Mouse (Mus musculus): ENCODE data around the gene Sdhd. TPM values are rescaled to one million over a fixed set of nuclear protein-coding genes. Genes with fewer than 3 reads are reported as not detected.

Gene Sdhd
- polyA plus RNA-seq (2017; shearing (Covaris generic)) = 101 TPM

DNA sequence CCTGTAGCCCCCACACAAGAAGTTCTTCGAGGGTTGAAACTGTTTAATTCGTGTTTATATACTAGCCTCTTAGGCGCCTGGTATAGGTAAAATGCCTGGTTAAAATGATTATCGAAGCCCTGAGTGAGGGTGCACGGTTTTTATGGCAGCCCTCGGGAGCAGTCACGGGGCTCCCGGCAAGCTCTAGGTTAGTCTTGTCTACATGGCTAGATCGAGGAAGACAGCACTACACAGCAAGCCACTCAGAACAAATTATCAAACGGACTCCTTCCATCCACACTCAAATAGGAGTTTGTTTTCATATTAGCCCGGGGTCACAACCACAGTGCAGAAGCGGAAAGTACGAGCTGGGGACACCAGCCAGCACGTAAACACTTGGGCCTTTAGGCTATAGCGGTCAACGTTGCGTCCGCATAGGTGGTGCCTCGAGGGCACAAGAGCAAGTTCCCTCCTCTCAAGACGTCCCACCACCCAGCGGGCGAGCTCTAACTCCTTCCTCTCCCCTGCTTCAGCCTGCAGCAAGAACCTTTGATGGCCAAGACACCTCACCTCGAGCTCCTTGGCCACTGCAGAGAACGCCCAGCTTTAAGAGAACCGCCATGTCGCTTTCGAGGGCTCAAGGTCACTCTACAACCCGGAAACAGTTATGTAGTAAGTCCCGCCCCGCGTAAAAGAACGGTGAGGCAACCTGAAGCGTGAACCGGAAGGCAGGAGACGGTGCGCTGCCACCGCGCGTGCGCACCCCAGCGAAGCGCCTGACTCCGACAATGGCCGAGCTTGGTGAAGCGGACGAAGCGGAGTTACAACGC lies at the start of gene Sdhd, which contains the start of gene Timm8b:
Gene Sdhd (minus strand): TSS at position 624 of the 809 bp plus-strand sequence.
Gene Timm8b (plus strand): TSS at position 722 of the 809 bp plus-strand sequence.

GRCm38 (mm10) chr9:50616766-50617603 lies 13.4 kb upstream of the Sdhd start, which contains the start of the genes Pih1d2 and Nkapd1:
Gene Pih1d2, plus strand, starts transcription at chr9:50617321.
Gene Nkapd1, minus strand, starts transcription at chr9:50617464.

DNA sequence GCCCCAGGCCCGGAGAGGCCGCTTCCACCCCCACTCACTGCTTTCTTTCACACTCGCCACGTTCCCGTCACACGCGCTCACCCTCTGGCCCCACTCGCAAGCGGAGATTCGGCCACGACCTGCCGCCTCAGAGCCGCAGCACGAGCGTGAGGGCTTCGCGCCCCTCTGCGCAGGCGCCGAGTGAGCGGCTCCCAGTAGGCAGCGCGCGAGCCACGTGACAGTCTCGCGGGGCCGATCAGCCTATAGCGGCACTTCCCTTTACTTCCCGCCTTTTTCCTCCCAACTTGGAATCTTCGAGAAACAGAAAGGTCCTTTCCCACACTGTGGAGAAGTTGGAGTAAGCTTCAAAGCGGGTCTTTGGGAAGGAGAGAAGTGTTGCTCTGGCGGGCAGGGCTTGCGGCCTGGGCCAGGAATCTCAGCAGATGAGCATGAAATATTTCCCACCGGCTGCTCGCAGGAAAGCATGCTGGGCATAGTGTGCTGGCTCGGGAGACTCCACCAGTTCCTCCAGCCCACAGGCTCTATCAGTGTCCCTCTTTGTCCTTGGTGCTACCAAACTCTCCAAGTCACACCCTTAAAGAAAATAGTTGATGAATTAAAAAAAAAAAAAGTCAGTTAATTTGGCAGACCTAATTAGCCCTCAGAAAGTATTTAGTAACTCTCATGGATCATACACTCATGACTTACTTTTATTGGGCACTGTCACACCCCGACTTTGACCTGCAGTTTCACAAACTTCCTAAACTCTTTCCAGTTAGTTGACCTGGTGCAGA lies 42.3 kb downstream of the Sdhd start, which contains the start of gene Tex12:
Gene Tex12 (minus strand): TSS at position 181 of the 773 bp plus-strand sequence.

GRCm38 (mm10) chr9:50555094-50555446 lies 48.5 kb downstream of the Sdhd start, which contains the start of gene Bco2:
Gene Bco2, minus strand, starts transcription at chr9:50555181.

DNA sequence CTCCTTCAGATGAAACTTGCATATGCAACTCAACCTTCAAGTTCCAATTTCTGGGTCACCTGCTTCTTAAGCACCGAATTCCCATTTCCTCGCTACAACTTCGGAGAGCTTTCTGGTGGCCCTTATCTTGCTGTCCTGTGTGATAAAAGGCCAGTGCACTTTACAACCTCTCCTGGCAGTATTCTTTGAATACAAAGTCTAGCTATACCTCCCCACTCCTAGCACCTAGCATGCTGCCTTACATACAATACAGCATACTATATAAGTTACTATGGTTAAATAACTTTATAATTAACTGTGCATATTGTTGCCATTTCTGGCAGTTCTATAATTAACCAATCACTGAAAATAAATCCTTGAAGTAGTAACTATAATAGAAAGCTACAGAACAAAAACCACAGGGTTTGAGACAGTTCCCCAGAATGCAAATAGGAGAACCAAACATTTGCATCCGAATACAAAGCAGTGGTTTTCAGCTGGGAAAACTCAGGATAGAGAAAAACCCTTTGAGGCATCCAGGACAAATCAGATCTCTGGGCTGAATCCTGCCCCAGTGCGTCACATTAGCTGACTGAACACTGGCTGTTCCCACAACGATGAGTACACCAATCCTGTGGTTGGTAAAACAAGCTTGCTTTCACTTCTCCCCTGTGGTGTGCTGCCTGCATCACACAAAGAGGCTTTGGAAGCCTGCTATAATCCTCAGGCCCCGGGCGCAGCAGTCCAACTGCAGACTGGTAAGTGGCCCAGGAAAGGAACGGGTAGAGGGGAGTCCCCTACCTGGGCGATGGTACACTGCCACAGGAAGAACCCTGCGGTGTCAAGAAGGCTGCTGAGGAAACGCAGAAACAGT lies 49.1 kb downstream of the Sdhd start, which contains the start of gene Il18:
Gene Il18 (plus strand): TSS at position 587 of the 853 bp plus-strand sequence.

Other genes with a start within 250 kb of the Sdhd start
- gene Plet1, start 109.3 kb downstream of the Sdhd start, polyA plus RNA-seq (2017; shearing (Covaris generic)) = not detected
- gene Pts, start 75.1 kb downstream of the Sdhd start, polyA plus RNA-seq (2017; shearing (Covaris generic)) = 42.5 TPM
- 3.3 TPM for gene Il18, start 49.0 kb downstream of the Sdhd start, polyA plus RNA-seq (2017; shearing (Covaris generic))
- 0.18 TPM for gene Bco2, start 48.6 kb downstream of the Sdhd start, polyA plus RNA-seq (2017; shearing (Covaris generic))
- gene Tex12, start 42.5 kb downstream of the Sdhd start, polyA plus RNA-seq (2017; shearing (Covaris generic)) = not detected
- 61.0 TPM for gene Timm8b, start 98 bp upstream of the Sdhd start, polyA plus RNA-seq (2017; shearing (Covaris generic))
- gene Pih1d2, start 13.5 kb upstream of the Sdhd start, polyA plus RNA-seq (2017; shearing (Covaris generic)) = 2.7 TPM
- 27.3 TPM for gene Nkapd1, start 13.7 kb upstream of the Sdhd start, polyA plus RNA-seq (2017; shearing (Covaris generic))
- 33.5 TPM for gene Dlat, start 56.0 kb upstream of the Sdhd start, polyA plus RNA-seq (2017; shearing (Covaris generic))
- not detected for gene Dixdc1, start 135.7 kb upstream of the Sdhd start, polyA plus RNA-seq (2017; shearing (Covaris generic))
- not detected for gene 2310030G06Rik, start 142.7 kb upstream of the Sdhd start, polyA plus RNA-seq (2017; shearing (Covaris generic))
- not detected for gene Cryab, start 147.5 kb upstream of the Sdhd start, polyA plus RNA-seq (2017; shearing (Covaris generic))
- not detected for gene Hspb2, start 148.5 kb upstream of the Sdhd start, polyA plus RNA-seq (2017; shearing (Covaris generic))
- 6.9 TPM for gene Fdxacb1, start 164.4 kb upstream of the Sdhd start, polyA plus RNA-seq (2017; shearing (Covaris generic))
- 22.8 TPM for gene Alg9, start 171.2 kb upstream of the Sdhd start, polyA plus RNA-seq (2017; shearing (Covaris generic))
- 8.7 TPM for gene 1110032A03Rik, start 171.7 kb upstream of the Sdhd start, polyA plus RNA-seq (2017; shearing (Covaris generic))
- 43.9 TPM for gene Ppp2r1b, start 241.5 kb upstream of the Sdhd start, polyA plus RNA-seq (2017; shearing (Covaris generic))